Mouse (Mus musculus): ENCODE data around the gene Rtl8a. TPM values are rescaled to one million over a fixed set of nuclear protein-coding genes. Genes with fewer than 3 reads are reported as not detected.
"Not testable (repeated sequence)": the region's sequence is repeated elsewhere in the genome, so short reads cannot be mapped to it uniquely, and the experiment has no call there.

Gene Rtl8a
- polyA plus RNA-seq, 1 experiment = not detected

DNA sequence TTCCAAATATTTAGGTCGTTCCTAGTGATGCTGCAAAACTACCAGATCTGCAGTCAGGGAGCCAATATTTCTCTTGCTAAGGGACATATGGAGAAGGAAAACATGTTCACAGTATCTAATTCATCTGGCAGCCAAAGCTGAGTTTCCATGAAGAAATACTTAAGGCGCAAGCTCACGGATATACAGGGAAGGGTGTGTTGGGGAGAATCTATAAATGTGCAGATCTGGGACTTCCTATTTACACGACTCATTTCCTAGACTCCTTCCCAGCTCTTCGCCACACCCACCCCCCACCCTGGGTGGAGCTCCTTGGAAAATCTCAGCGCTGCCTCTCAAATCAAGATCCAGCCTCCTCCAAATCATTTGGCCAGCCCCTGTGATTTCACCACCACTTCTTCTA lies 2.4 kb upstream of the Rtl8a start:
- Histone ChIP-seq H3K27ac (ENCODE audit: insufficient read depth, low read depth, low read length) (no peak overlapping the region), H3K4me3 (ENCODE audit: insufficient read depth, low read depth, low read length) (no peak overlapping the region), H3K4me1 (ENCODE audit: control insufficient read depth, insufficient read depth, low read length) (no peaks in the 10 kb centered on the region)
- no peak for TF ChIP-seq CTCF (IDR thresholded peaks at IDR 0.05; ENCODE audit: insufficient read depth, low read depth, low read length)
- no peak for TF ChIP-seq POLR2A (IDR thresholded peaks at IDR 0.05; ENCODE audit: insufficient read depth, low read depth, low read length)
- 72% methylated on average over 6 of the region's 6 CpGs for WGBS

DNA sequence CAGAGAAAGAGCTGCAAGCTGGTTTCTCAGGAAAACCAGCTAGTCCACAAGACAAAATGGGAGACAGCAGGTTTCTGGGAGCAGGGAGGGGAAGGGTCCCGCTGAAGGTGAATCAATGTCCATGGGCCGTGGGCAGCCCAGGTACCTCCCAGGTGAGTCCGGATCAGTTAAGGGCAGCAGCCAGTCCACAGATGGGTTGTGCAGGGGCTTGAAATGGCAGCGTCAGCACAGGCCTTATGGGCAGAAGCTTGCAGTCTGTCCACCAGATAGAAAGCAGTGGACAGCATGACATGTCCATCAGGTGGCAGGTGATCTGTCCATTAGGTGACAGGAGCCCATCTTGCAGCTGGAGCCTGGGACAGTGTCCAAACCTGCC lies 890 bp downstream of the Rtl8a start:
- H3K4me3 ChIP-seq (ENCODE audit: insufficient read depth, low read depth, low read length) = peak overlapping the region; percentile 31
- H3K27ac ChIP-seq (ENCODE audit: insufficient read depth, low read depth, low read length); H3K4me1 ChIP-seq (ENCODE audit: control insufficient read depth, insufficient read depth, low read length): not testable (repeated sequence)
- WGBS = 53% methylated on average over 4 of the region's 4 CpGs

DNA sequence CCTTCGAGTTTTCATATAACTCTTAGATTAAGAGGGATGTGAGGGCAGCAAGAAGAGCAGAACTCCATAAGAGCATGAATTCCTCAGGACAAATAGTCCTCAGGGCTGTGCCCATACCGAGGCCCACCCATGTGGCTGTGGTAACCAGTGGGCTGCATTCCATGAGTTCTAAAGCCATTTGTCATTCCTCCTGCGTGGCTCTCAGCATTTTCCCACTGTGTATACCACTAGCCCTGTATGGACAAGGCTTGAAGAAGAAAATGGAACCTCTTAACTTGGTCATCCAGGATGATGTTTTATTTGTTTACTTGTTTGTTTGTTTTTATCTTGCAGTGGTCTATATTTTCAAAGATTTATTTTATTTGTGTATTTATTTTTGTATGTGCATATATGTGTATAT lies 5.4 kb downstream of the Rtl8a start:
- not testable (repeated sequence) for H3K27ac ChIP-seq (ENCODE audit: insufficient read depth, low read depth, low read length); H3K4me1 ChIP-seq (ENCODE audit: control insufficient read depth, insufficient read depth, low read length); H3K4me3 ChIP-seq (ENCODE audit: insufficient read depth, low read depth, low read length)
- WGBS = 46% methylated on average over 3 of the region's 3 CpGs

DNA sequence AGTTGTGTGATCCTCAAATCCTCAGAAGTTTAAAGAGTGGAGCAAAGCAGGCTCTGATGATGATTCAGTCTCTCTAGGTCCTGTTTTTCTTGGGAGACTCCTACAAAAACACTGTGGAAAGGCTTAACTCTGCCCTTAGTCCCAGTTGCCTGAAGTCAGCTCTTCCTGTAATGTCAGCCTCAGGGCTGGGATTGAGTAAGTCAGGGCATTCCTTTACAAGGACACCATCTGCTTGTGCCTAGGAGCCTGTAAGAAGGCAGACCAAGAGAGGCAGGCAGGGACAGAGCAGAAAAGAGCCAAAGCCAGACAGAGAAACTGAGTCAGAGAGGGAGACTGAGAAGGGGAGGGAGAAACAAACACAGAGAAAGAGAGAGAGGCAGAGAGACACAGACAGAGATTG lies 32.1 kb downstream of the Rtl8a start:
- not testable (repeated sequence) for H3K4me1 ChIP-seq (ENCODE audit: control insufficient read depth, insufficient read depth, low read length); H3K4me3 ChIP-seq (ENCODE audit: insufficient read depth, low read depth, low read length); H3K27ac ChIP-seq (ENCODE audit: insufficient read depth, low read depth, low read length)

DNA sequence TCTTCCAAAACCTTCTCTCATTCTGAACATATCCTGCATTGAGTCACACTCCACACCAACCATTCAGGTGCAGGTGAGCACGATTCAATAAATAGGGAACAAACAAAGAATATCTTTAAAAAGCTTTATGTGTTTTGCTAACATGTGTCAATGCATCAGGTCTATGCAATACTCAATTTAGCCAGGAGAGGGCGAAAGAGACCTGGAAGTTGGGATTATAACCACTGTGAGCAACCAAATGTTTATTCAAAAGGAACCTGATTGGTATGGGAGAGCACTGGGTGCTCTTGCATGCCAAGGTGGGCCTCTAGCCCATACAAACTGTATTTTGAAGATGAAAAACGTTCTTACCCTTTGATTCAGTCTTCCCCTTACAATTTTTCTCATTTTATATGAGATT lies 32.9 kb downstream of the Rtl8a start:
- 9% methylated on average over 3 of the region's 3 CpGs for WGBS
- TF ChIP-seq CTCF (IDR thresholded peaks at IDR 0.05; ENCODE audit: insufficient read depth, low read depth, low read length) = no peak
- no peak for TF ChIP-seq POLR2A (IDR thresholded peaks at IDR 0.05; ENCODE audit: insufficient read depth, low read depth, low read length)
- Histone ChIP-seq H3K4me1 (ENCODE audit: control insufficient read depth, insufficient read depth, low read length) (no peaks in the 10 kb centered on the region), H3K4me3 (ENCODE audit: insufficient read depth, low read depth, low read length) (no peak overlapping the region), H3K27ac (ENCODE audit: insufficient read depth, low read depth, low read length) (no peak overlapping the region)

DNA sequence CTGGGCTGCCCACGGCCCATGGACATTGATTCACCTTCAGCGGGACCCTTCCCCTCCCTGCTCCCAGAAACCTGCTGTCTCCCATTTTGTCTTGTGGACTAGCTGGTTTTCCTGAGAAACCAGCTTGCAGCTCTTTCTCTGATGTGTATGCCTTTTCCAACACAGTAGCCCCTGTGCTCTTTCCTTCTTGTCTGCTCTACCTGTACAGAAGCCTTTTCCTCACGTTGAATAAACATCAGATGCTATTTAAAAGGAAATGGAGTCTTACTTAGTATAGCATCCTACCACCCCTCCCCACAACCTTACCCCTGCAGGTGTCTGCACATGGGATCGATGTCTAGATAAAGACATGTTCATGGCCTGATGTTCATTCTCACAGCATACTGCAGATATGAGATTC lies 34.6 kb downstream of the Rtl8a start, which contains the start of gene Gm14597:
Gene Gm14597, minus strand, starts transcription at position 101 of the 400 bp plus-strand sequence.
- WGBS = 43% methylated on average over 3 of the region's 4 CpGs
- H3K27ac ChIP-seq (ENCODE audit: insufficient read depth, low read depth, low read length) = peak within 1 kb of the TSS; percentile 97
- H3K4me1 ChIP-seq (ENCODE audit: control insufficient read depth, insufficient read depth, low read length) = not testable (repeated sequence)

DNA sequence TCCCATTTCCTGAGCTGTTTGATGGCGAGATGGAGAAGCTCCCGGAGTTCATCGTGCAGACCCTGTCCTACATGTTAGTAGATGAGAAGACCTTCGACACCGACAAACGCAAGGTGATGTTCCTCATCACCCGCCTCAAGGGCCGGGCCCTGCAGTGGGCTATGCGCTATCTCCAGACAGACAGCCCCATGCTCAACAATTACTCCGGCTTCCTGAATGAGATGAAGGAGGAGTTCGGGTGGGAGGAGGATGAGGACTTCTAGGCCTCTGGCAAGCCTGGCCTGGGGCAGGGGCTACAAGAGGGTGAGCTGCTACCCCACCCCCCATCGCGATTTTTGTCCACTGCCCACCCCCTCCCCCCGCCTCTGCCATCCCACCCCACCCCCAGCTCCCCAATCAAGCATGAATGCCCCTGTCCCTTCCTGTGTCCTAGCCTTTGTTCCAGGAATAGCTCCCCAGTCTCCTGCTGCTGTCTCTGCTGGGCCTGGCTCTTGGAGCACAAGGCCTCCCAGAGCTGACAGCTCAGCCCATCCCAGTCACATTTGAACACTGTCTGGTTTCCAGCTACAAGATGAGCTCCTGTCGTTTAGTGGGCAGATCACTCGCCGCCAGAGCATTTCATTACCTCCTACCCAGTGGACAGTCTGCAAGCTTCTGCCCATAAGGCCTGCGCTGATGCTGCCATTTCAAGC lies 35.2 kb downstream of the Rtl8a start:
- Histone ChIP-seq H3K4me1 (ENCODE audit: control insufficient read depth, insufficient read depth, low read length) (no peaks in the 10 kb centered on the region), H3K4me3 (ENCODE audit: insufficient read depth, low read depth, low read length) (peak overlapping the region; percentile 80), H3K27ac (ENCODE audit: insufficient read depth, low read depth, low read length) (peak overlapping the region; percentile 97)
- 18% methylated on average over 18 of the region's 18 CpGs for WGBS
- TF ChIP-seq POLR2A (IDR thresholded peaks at IDR 0.05; ENCODE audit: insufficient read depth, low read depth, low read length) (no peak), CTCF (IDR thresholded peaks at IDR 0.05; ENCODE audit: insufficient read depth, low read depth, low read length) (no peak)

More for the DNA sequence above, 34.6 kb downstream of the Rtl8a start, which contains the start of gene Gm14597:
- peak within 1 kb of the TSS; percentile 80 for H3K4me3 ChIP-seq (ENCODE audit: insufficient read depth, low read depth, low read length)

DNA sequence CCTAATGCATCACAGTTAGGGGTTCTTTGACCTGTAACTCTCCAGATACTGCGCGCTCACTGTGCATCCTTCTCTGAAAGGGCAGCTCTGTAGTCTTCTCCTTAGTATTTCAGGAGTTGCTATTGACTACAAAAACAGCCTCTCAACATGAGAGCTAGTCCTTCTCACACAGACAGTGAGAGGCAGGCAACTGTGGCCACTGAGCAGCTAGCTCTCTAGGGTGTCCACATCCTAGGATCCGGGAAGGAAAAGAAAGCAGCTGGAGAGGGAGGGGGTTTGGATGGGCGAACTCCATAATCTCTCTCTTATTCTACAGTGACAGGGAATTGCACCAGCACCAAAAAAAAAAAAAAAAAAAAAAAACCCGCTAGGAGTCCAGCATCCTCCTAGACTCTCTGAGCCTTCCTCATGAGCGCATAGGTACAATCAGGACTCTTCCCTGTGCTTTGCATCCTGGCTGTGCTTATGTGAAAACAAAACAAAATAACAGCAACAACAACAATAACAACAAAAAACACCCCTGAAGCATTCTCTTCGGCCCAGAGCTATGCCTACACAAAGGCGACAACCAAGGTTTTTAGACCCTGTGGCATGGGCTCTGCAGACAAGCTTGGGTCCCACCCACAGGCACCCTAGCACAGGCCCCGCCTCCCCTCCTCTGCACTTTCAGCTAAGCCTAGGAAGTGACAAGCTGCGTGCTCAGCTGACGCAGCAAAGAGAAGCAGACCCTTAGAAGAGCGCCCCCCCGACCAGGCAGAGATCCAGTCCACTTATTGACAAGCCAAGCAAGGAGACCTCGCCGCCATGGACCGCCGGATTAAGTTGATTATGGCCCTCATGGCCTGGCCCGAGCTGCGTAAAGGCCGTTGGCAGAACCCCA lies 36.0 kb downstream of the Rtl8a start, which contains the start of gene Rtl8c:
Gene Rtl8c, plus strand, starts transcription at position 791 of the 880 bp plus-strand sequence.
- TF ChIP-seq POLR2A (IDR thresholded peaks at IDR 0.05; ENCODE audit: insufficient read depth, low read depth, low read length) (no peak; the same call in 1 of the 2 replicates), CTCF (IDR thresholded peaks at IDR 0.05; ENCODE audit: insufficient read depth, low read depth, low read length) (no peak)
- Histone ChIP-seq H3K4me3 (ENCODE audit: insufficient read depth, low read depth, low read length) (peak within 1 kb of the TSS; percentile 80), H3K27ac (ENCODE audit: insufficient read depth, low read depth, low read length) (peak within 1 kb of the TSS; percentile 97), H3K4me1 (ENCODE audit: control insufficient read depth, insufficient read depth, low read length) (no peaks in the 10 kb centered on the region)
- 20% methylated on average over 20 of the region's 20 CpGs for WGBS

DNA sequence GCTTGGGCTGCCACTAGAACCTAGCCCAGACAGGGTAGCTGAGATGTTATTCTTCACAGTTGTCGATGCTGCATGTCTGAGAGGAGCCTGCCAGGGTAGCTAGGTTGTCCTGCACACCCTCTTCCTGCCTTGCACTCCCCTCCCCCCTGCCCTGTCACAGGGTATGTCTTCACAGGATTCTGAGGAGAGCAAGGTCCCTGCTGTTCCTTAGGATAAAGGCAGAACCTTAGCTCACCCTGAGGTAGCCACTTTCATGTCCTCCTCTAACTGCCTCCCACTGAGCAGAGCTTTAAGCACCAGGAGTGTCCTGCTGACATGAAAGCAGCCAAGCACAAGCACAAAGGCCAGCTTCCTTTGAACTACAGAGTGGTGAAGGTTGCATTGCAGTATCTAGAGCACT lies 37.3 kb downstream of the Rtl8a start:
- H3K27ac ChIP-seq (ENCODE audit: insufficient read depth, low read depth, low read length); H3K4me3 ChIP-seq (ENCODE audit: insufficient read depth, low read depth, low read length); H3K4me1 ChIP-seq (ENCODE audit: control insufficient read depth, insufficient read depth, low read length): not testable (repeated sequence)
- WGBS = 27% methylated on average over 1 of the region's 1 CpGs

DNA sequence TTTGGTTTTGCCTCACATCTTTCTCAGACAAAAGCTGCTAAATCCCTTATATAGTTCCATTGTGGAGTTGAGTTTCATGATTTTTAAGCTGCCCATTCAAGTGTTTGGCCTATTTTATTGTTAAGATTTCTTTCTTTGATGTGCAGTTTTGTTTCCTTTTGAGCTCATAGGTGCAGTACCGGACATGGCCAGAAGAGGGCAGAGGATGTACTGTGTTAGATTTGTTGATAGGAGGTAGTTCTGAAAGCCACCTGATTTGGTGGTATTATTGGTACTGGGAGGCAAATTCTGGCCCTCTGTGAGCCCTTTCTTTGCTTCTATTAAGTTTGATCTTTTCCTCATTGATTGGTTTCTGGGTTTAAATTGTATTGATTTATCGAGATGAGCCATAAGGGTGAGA lies 43.5 kb downstream of the Rtl8a start:
- 45% methylated on average over 2 of the region's 2 CpGs for WGBS
- H3K4me1 ChIP-seq (ENCODE audit: control insufficient read depth, insufficient read depth, low read length); H3K27ac ChIP-seq (ENCODE audit: insufficient read depth, low read depth, low read length); H3K4me3 ChIP-seq (ENCODE audit: insufficient read depth, low read depth, low read length): not testable (repeated sequence)

Other genes starting within 250 kb of the Rtl8a start
- gene Etd, start 208.8 kb downstream of the Rtl8a start, polyA plus RNA-seq (2012; ENCODE audit: insufficient read depth, insufficient read length, low replicate concordance, missing spikeins) = not detected in 2 replicates
- not detected in 2 replicates for gene Rtl8c, start 35.6 kb downstream of the Rtl8a start, polyA plus RNA-seq (2012; ENCODE audit: insufficient read depth, insufficient read length, low replicate concordance, missing spikeins)
- gene Gm14597, start 34.7 kb downstream of the Rtl8a start, polyA plus RNA-seq (2012; ENCODE audit: insufficient read depth, insufficient read length, low replicate concordance, missing spikeins) = not detected in 2 replicates
- gene Rtl8b, start 26.7 kb upstream of the Rtl8a start, polyA plus RNA-seq (2012; ENCODE audit: insufficient read depth, insufficient read length, low replicate concordance, missing spikeins) = not detected in 2 replicates
- not detected in 2 replicates for gene 4930502E18Rik, start 81.1 kb upstream of the Rtl8a start, polyA plus RNA-seq (2012; ENCODE audit: insufficient read depth, insufficient read length, low replicate concordance, missing spikeins)
- not detected in 2 replicates for gene 1700013H16Rik, start 114.1 kb upstream of the Rtl8a start, polyA plus RNA-seq (2012; ENCODE audit: insufficient read depth, insufficient read length, low replicate concordance, missing spikeins)
- not detected in 2 replicates for gene Zfp36l3, start 132.7 kb upstream of the Rtl8a start, polyA plus RNA-seq (2012; ENCODE audit: insufficient read depth, insufficient read length, low replicate concordance, missing spikeins)
- gene Xlr, start 154.0 kb upstream of the Rtl8a start, polyA plus RNA-seq (2012; ENCODE audit: insufficient read depth, insufficient read length, low replicate concordance, missing spikeins) = not detected in 2 replicates

All from olfactory bulb, adult 2 months (tissue).